Mouse (Mus musculus): Measurements from ENCODE around the gene Ago1. TPM values are rescaled to one million over a fixed set of nuclear protein-coding genes. Genes with fewer than 3 reads are reported as not detected.

Ago1 gene
- total RNA-seq (2021): 10 to 100 TPM; 80.6 to 83.2 TPM
- long read RNA-seq, partial matches to known transcripts: 1 of 8 reads
- long read RNA-seq, other reads (novel, unspliced or antisense): 7 of 8 reads

GRCm38 (mm10) chr4:126468285-126468901 is at the start of gene Ago1:
Ago1 (minus strand) TSS chr4:126468583.
- DNase-seq (ENCODE audit: low spot score in 2 of 2): peak; percentile 98 to 99

DNA sequence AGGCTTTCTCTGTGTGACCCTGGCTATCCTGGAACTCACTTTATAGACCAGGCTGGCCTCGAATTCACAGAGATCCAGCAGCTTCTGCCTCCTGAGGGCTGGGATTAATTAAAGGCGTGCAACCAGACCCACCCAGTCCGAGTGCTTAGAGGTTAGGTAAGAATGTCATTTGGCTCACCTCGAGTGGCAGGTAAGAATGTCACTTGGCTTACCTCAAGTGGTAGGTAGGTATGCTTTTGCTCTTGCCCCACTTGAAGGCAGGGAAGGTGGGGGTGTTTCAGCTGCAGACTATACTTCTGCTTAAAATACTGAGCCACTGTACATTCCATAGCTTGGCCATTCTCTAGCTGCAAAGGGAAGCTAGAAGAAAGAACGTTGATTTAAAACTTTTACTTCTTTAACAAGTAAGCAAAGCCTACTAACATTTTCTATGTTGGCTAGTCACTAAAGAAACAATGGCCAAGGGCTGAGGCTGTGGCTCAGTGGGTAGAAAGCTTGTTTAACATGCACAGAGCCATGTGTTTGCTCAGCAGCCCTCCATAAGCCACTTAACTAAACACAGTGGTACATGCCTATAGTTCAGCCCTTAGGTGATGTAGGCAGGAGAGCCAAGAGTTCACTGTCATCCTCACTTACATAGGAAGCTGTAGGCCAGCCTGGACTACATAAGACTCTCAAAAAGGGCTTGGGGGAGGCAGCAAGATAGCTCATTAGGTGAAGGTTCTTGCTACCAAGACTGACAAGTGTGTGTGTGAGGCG is 44.1 kb upstream of the Ago1 start:
- no peak for DNase-seq (ENCODE audit: low spot score in 2 of 2)

DNA sequence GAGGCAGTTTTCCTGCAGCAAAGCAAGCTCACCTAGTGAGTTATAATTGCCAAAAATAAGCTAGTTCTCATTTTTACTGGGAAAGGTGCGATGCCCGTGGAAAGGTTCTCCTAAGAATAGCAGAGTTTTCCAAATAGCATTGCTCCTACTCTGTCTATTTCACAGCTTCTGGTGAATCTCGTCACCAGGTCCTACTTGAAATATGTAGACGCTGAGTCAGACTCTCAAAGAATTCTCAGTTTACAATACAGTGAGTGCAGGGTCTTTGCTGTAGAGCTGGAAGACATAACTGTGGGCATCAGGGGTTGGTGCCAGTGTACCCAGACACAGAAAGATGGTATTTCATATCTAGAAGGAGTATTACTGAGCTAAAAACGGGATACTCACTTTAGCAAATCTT is 42.6 kb upstream of the Ago1 start:
- DNase-seq (ENCODE audit: low spot score in 2 of 2): no peak

- DNase-seq (ENCODE audit: low spot score in 2 of 2): no peak
These were observed 40.7 kb upstream of the Ago1 start for GRCm38 (mm10) chr4:126509072-126509471.

- no peak for DNase-seq (ENCODE audit: low spot score in 2 of 2)
These were observed 39.9 kb upstream of the Ago1 start for GRCm38 (mm10) chr4:126508110-126508899.

GRCm38 (mm10) chr4:126502977-126503309 is 34.6 kb upstream of the Ago1 start:
- DNase-seq (ENCODE audit: low spot score in 2 of 2): no peak

DNA sequence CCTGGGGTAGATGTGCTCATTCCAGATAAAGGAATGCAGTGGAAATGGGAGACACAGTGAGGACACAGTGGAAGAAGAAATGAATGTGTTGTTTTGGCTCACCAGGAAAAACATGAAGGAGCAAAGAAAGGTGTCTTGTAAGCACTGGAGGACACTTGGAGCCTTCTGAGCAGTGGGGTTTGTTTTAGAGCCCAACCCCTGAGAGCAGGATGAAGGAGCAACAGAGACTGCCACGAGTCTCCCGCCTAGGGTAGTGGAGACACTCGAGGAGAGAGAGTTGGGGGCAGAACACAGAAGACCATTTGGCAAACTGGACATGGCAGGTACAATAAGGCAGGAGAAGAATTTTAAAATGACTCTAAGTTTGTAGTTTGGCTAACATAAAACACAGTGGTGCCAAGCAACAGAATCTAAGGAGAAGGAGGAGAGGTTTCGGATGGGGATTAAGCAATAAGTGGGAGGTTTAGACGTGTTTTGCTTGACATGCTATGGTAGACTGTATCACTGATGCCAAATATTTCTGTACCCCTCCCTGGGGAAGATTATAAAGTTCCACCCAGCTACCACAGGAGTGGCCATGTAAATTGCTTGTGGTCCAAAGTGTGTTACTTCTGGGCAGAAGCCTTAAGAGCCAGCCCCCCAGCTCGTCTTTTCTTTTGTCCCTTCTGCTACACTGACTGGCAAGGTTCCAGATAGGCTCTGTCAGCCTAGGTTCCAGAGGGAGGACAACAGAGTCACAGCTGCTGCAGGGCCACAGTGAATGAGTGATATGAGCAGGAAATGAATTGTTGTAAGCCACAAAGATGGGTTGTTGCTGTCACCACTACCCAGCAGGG is 34.0 kb upstream of the Ago1 start:
- no peak for DNase-seq (ENCODE audit: low spot score in 2 of 2)

- DNase-seq (ENCODE audit: low spot score in 2 of 2): no peak
These were observed 30.2 kb upstream of the Ago1 start for GRCm38 (mm10) chr4:126498601-126499000.

DNA sequence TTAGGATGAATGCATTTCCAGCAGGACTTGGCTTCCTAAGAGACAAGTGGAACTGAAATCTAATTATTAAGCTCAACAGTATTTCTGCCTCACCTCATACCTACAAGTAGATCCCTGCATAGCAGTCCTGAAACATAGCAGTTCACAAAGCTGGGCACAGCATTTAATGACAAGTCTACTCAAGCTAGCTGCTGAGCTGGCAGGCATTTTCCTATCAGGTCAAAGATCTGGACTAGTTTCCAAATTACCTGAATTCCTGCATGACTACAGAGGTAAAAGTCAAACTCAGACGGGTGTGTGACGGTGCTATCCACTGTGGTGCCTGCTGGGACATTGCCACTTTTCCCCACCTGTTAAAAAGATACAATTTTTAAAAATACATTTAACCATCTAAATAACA is 28.6 kb upstream of the Ago1 start:
- DNase-seq (ENCODE audit: low spot score in 2 of 2): no peak

DNA sequence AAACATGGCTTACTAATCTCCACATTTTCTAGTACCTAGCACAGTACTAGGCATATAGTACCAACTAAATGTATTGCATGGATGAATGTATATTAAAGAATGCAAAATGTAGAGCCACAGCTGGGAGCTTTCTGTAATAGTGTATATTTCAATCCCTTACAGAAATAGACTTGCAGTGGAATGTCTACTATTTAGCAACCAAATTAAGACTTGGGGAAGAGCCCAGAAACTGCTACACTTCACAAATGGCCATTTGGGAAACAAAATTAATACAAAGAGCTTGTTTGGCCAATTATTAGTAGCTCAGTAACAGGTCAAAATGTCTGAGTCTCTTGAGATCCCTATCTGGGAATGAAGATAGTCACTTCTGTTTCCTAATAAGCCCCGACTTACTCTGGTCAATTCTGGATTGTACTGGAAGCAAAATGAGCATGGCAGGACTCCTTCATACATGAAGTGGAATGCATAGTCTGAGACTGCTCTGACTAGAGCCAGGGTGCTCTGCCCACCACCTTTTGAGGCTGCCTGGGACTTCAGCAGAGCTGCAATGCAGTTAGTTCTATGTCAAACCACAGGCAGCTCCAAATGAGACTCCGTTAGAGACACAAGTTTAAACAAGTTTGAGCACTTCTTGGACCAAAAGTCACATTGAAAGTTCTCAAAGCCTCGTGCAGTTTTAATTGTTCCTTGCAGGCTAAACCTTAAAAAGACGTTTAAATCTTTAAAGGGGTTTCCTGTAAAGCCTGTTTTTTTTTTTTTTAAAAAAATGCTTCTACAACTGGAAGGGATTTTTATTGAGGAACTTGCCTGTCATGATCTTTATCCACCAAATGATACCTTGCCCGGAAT is 27.8 kb upstream of the Ago1 start:
- DNase-seq (ENCODE audit: low spot score in 2 of 2): no peak

DNA sequence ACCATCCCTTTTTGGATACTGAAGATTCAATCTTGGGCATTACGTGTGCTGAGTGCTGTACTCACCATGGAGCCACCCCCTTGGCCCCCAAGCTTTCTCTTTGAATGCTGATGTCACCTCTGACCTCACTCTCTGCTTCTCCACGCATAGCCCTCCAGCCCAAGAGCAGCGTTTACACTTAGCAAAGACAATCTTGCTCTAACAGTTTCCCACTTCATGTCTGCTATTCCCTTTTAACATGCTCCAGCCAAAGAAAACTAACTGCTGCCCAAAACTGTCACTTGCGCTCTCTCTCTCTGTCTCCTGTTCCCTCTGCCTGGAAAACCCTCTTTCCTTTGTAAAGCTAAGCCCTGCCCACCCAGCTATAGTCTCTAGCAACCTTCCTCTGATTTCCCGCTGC is 27.1 kb upstream of the Ago1 start:
- DNase-seq (ENCODE audit: low spot score in 2 of 2): no peak

DNA sequence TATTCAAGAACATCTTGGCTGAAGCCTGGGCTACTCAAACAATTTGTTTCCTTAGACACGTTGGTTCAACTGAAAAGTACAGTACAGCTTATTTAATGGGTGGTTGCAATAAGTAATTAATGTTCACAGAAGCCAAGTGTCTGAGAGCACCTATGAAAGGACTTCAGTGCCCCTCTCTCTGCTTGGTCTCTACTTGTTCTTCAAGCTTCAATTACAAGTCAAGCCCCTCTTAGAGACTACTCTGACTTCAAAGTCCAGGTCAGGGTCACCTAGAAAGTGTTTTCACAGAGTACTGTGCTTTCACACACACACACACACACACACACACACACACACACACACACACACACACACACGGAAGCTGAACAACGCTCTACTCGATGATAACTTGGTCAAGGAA is 25.0 kb upstream of the Ago1 start:
- no peak for DNase-seq (ENCODE audit: low spot score in 2 of 2)

GRCm38 (mm10) chr4:126491977-126492376 is 23.6 kb upstream of the Ago1 start:
- no peak for DNase-seq (ENCODE audit: low spot score in 2 of 2)

- DNase-seq (ENCODE audit: low spot score in 2 of 2): no peak
These were observed 22.3 kb upstream of the Ago1 start for GRCm38 (mm10) chr4:126490726-126491125.

- DNase-seq (ENCODE audit: low spot score in 2 of 2): no peak
These were observed 21.4 kb upstream of the Ago1 start for GRCm38 (mm10) chr4:126489811-126490210.

DNA sequence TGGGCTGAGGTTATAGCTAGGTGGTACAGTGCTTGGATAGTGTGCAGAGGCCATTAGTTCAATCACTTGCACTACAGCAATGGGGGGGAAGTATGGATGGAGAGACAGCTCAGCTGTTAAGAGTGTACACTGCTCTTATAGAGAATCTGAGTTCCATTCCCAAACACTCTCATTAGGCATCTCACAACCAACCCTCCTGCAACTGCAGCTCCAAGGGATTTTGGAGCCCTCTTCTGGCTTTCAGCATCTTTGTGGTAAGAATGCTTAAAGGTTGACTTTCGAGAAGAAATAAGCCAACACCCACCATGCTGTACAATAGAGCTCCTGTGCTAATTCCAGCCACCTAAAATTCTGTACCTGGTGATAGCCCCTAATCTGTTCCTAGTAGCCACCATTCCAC is 17.8 kb upstream of the Ago1 start:
- no peak for DNase-seq (ENCODE audit: low spot score in 2 of 2)

- no peak for DNase-seq (ENCODE audit: low spot score in 2 of 2)
These were observed 16.7 kb upstream of the Ago1 start for GRCm38 (mm10) chr4:126485065-126485464.

- no peak for DNase-seq (ENCODE audit: low spot score in 2 of 2)
These were observed 15.5 kb upstream of the Ago1 start for GRCm38 (mm10) chr4:126483874-126484273.

DNA sequence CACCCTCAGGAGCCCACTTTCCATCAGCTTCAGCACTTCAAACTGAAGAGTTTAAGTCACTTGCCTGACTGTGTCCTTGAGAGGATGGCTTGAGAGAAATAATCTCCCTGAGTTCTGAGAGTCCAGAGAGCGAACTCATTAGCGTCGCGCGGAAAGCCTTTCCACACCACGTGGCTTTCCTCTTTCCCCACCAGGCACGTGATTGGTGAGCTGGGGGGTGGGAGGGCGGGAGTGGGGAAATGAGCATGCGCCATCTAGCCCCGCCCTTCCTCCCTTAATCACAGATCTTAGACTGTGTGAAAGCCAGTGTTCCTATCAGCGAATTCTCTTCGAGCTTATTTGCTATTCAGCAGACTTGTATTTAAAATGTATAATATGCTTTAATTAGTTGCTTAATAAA is 14.6 kb upstream of the Ago1 start:
- DNase-seq (ENCODE audit: low spot score in 2 of 2): no peak

- DNase-seq (ENCODE audit: low spot score in 2 of 2): no peak
These were observed 13.1 kb upstream of the Ago1 start for GRCm38 (mm10) chr4:126481461-126481860.
